Mouse (Mus musculus) spleen, adult 2 months (tissue): ENCODE measurements around the gene Tmem266. TPM values are rescaled to one million over a fixed set of nuclear protein-coding genes. Genes with fewer than 3 reads are reported as not detected.
A peak's percentile ranks its signal among the peaks of the same experiment; 100 is the strongest.

Experiments
- DNase-seq, 2 experiments: peaks; one replicate each; pipeline versions ENCODE4 v3.0.0 to v3.0.0-alpha.2; 2012 to 2021; ENCODE audit warnings: low spot score in 2 of 2, low read depth in 1 of 2
- H3K27ac ChIP-seq: fragments of 200-500 bp; 2 replicates; pipeline ENCODE4 v1.5.1; 2012; ENCODE audit warnings: low read length, inconsistent platforms; ENCODE audit not compliant: insufficient read depth
- H3K27me3 ChIP-seq: fragments of 200-500 bp; 2 replicates; pipeline ENCODE4 v1.6.1; 2012; ENCODE audit warnings: mild to moderate bottlenecking, moderate library complexity, low read length, inconsistent platforms; ENCODE audit not compliant: control insufficient read depth, insufficient read depth
- H3K36me3 ChIP-seq: fragments of 200-500 bp; 2 replicates; pipeline ENCODE4 v1.6.1; 2012; ENCODE audit warnings: mild to moderate bottlenecking, low read length, inconsistent platforms; ENCODE audit not compliant: control insufficient read depth, insufficient read depth
- H3K4me1 ChIP-seq: fragments of 200-500 bp; 2 replicates; pipeline ENCODE4 v1.6.1; 2011; ENCODE audit warnings: inconsistent platforms; ENCODE audit not compliant: control insufficient read depth, insufficient read depth, insufficient read length
- H3K4me3 ChIP-seq: fragments of 200-500 bp; 2 replicates; pipeline ENCODE4 v1.5.1; 2011; ENCODE audit warnings: mild to moderate bottlenecking, inconsistent platforms; ENCODE audit not compliant: insufficient read depth, insufficient read length; ENCODE audit errors: extremely low read depth
- CTCF ChIP-seq: fragments of 200-500 bp; IDR thresholded peaks from 2 replicates; pipeline ENCODE4 v1.5.1; 2011; ENCODE audit warnings: mild to moderate bottlenecking, inconsistent platforms; ENCODE audit not compliant: insufficient read depth, insufficient read length, insufficient replicate concordance; ENCODE audit errors: extremely low read depth
- POLR2A ChIP-seq: fragments of 200-500 bp; IDR thresholded peaks from 2 replicates; pipeline ENCODE4 v1.6.1; 2011; ENCODE audit warnings: low read depth, low read length, inconsistent platforms
- WGBS: fragments of 180-500 bp; shearing (Covaris S2); methylation state at CpG from one replicate; pipeline ENCODE4 v1.1.7; 2018; 5-methylcytosine and 5-hydroxymethylcytosine counted together
- polyA plus RNA-seq: library from polyadenylated mRNA; depleted of rRNA; stranded (reverse); fragments of >200 nt; gene quantifications from 2 replicates; pipeline ENCODE4 v1.2.3, GENCODE M21; 2012

The Tmem266 gene
- polyA plus RNA-seq, 1 experiment, result 0.19 TPM

- Histone ChIP-seq H3K4me1 (no peaks in the 10 kb centered on the region), H3K36me3 (no peaks in the 10 kb centered on the region), H3K27ac (no peak overlapping the region), H3K4me3 (no peak overlapping the region), H3K27me3 (no peaks in the 10 kb centered on the region)
- DNase-seq, result peak; percentile 36 to 44
- 39% methylated on average over 12 of the region's 12 CpGs for WGBS
- TF ChIP-seq POLR2A (no peak), CTCF (peak; percentile 58; the same call in 1 of the 2 replicates)
These were observed 102.7 kb downstream of the Tmem266 start for GRCm38 (mm10) chr9:55429242-55429975.

DNA sequence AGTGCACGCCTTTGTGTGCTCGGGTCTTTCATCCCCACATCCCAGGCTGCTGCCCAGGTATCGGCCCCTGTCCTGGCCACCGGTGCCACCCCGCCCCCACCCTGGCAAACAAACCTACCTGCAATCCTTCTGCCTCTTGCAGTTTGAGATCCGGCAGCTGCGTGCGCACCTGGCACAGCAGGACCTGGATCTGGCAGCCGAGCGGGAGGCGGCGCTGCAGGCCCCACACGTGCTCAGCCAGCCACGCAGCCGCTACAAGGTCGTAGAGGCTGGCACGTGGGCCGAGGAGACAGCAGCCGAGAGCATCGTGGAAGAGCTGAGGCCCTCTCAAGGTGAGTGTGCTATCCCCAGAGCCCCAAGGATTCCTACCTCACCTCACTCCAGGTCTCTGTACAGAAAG, 103.4 kb downstream of the Tmem266 start:
- TF ChIP-seq POLR2A (no peak), CTCF (no peak)
- 70% methylated on average over 20 of the region's 20 CpGs for WGBS
- Histone ChIP-seq H3K4me1 (no peaks in the 10 kb centered on the region), H3K36me3 (no peaks in the 10 kb centered on the region), H3K27me3 (no peaks in the 10 kb centered on the region), H3K4me3 (no peak overlapping the region), H3K27ac (no peak overlapping the region)
- no peak for DNase-seq

GRCm38 (mm10) chr9:55432306-55433289, 105.9 kb downstream of the Tmem266 start:
- no peaks in the 10 kb centered on the region for H3K27me3 ChIP-seq
- H3K36me3 ChIP-seq, result no peaks in the 10 kb centered on the region
- DNase-seq, result no peak
- TF ChIP-seq POLR2A (no peak), CTCF (no peak)
- no peak overlapping the region for H3K4me3 ChIP-seq
- no peak overlapping the region for H3K27ac ChIP-seq
- H3K4me1 ChIP-seq, result no peaks in the 10 kb centered on the region
- WGBS, result 80% methylated on average over 14 of the region's 14 CpGs

- no peak overlapping the region for H3K27ac ChIP-seq
- no peaks in the 10 kb centered on the region for H3K4me1 ChIP-seq
- no peaks in the 10 kb centered on the region for H3K27me3 ChIP-seq
- H3K4me3 ChIP-seq, result no peak overlapping the region
- no peaks in the 10 kb centered on the region for H3K36me3 ChIP-seq
- TF ChIP-seq POLR2A (no peak), CTCF (no peak)
- DNase-seq, result no peak
- WGBS, result 89% methylated on average over 5 of the region's 5 CpGs
These were observed 107.2 kb downstream of the Tmem266 start for GRCm38 (mm10) chr9:55433875-55434274.

- DNase-seq, result no peak
- TF ChIP-seq CTCF, result no peak
- no peak for TF ChIP-seq POLR2A
- H3K36me3 ChIP-seq, result no peaks in the 10 kb centered on the region
- no peak overlapping the region for H3K4me3 ChIP-seq
- no peaks in the 10 kb centered on the region for H3K4me1 ChIP-seq
- H3K27me3 ChIP-seq, result no peaks in the 10 kb centered on the region
- 67% methylated on average over 3 of the region's 3 CpGs for WGBS
- no peak overlapping the region for H3K27ac ChIP-seq
These were observed 111.7 kb downstream of the Tmem266 start for GRCm38 (mm10) chr9:55438433-55438832.

DNA sequence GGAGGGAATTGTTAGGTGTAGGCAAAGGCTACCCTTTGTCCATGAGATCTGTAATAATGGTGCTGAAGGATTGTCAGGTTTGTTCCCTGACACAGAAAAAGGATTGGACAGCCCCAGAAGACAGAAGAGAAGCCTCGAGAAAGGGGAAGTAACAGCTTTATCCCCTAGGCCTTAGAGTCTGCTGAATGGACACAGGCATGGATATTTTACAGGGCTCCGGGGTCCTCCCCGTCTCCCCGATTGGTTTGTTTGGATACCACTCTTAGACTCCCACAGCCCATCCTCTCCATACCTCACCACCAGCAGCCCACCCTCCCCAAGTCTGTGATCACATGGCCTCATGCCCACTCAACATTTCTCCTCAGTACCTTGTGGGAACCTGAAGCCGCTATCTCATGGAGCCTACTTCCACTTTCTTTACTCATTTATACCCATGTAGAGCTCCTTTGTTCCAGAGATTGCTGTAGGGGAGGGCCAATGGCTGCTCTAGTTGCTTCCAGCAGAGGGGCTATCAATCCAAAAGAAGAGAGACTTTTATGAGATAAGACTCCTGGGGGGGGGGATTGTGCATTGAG, 112.6 kb downstream of the Tmem266 start:
- H3K36me3 ChIP-seq, result no peaks in the 10 kb centered on the region
- WGBS, result 71% methylated on average over 5 of the region's 5 CpGs
- DNase-seq, result no peak
- no peak for TF ChIP-seq POLR2A
- TF ChIP-seq CTCF, result no peak
- no peak overlapping the region for H3K4me3 ChIP-seq
- H3K4me1 ChIP-seq, result no peaks in the 10 kb centered on the region
- H3K27me3 ChIP-seq, result no peaks in the 10 kb centered on the region
- H3K27ac ChIP-seq, result no peak overlapping the region

DNA sequence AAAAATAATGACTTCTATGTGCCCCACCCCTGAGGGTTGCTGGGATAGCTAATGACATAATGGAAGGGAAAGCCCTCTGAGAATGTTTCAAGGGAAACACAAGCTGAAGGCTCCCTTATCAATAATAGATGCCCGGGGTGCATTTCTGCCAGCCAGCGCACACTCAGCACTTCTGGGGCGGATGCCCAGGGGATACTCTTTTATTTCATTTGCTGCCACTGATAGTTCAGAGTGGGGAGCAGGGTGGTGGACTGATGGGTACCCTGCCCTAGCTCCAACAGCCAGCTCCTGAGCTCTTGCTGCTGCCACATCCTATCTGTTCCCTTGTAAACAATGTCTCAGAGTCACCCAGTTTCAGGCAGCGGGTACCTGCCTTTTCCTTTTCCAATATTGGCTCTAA, 120.8 kb downstream of the Tmem266 start:
- no peak overlapping the region for H3K4me3 ChIP-seq
- H3K27me3 ChIP-seq, result no peaks in the 10 kb centered on the region
- no peaks in the 10 kb centered on the region for H3K4me1 ChIP-seq
- no peak overlapping the region for H3K27ac ChIP-seq
- WGBS, result 90% methylated on average over 4 of the region's 4 CpGs
- TF ChIP-seq CTCF (no peak), POLR2A (no peak)
- H3K36me3 ChIP-seq, result no peaks in the 10 kb centered on the region
- no peak for DNase-seq
